ENCODE assay signal across 8 mouse cellular contexts in the genomic region with DNA sequence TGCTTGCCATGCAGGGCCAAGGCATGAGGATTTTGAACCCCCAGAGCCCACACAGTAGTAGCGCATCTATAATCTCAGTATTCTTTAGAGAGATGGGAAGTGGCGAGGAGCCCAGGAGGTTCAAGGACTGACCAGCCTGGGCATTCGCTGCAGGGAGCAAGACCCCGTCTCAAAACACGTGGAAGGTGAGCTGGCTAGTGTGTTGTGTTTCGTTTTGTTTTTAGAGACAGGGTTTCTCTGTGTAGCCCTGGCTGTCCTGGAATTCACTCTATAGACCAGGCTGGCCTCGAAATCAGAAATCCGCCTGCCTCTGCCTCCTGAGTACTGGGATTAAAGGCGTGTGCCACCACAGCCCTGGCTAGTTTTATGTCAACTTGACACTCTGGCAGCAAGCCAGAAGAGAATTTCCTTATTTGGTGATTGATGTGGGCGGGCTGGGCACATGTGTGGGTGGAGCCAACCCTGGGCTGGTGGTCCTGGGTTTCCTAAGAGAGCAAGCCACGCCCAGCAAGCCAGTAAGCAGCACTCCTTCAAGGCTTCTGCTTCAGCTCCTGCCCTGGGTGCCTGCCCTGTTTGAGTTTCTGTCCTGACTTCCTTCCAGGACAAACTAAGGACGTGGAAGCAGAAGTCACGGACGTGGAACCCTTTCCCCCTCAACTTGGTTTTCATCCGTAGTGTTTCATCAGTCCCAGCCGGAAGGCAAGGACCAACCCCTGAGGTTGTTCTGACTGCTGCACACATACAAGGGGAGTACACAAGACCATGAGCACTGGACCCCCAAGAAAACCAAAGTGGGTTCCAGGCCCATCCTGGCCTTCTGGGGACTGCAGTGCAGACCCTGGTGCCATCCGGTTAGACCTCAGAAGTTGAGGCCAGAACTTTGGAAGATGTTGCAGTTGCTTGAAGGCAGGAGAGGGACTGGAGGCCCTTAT.
A peak's percentile ranks its signal among the peaks of the same experiment; 100 is the strongest.
DNase-seq lines count a peak whose midpoint lies in the region; ATAC-seq lines count a peak whose summit lies in the region.

No protein-coding gene starts in this region.

- H3K4me1 ChIP-seq in neural tube, embryonic 11.5 days (ENCODE audit: control insufficient read depth, insufficient read depth, low read length), result peaks cover 47% of the 10 kb centered on the region
- H3K4me1 ChIP-seq in forebrain, embryonic 10.5 days, result peaks cover 94% of the 10 kb centered on the region
- H3K4me1 ChIP-seq in midbrain, embryonic 15.5 days, result peaks cover 60% of the 10 kb centered on the region

- no peaks in the 10 kb centered on the region for H3K27me3 ChIP-seq in neural tube, embryonic 11.5 days (ENCODE audit: control insufficient read depth, insufficient read depth, low read length)
- peaks cover 16% of the 10 kb centered on the region for H3K27me3 ChIP-seq in forebrain, embryonic 10.5 days (ENCODE audit: poor library complexity, severe bottlenecking)
- no peaks in the 10 kb centered on the region for H3K27me3 ChIP-seq in midbrain, embryonic 15.5 days (replicated peaks)

- DNase-seq in neural tube, embryonic 11.5 days (ENCODE audit: low spot score), result no peak
- no peak for DNase-seq in neural tube, embryonic 10.5 days (ENCODE audit: extremely low spot score, low spot score)
- no peak for DNase-seq in forebrain, embryonic 10.5 days (ENCODE audit: extremely low spot score, low spot score)
- DNase-seq in kidney, postnatal 10 days, result peak; percentile 57
- DNase-seq in thymus, postnatal 4 days, result peak; percentile 77
- DNase-seq in left cerebral cortex, adult 8-10 months (ENCODE audit: low spot score in 2 of 2), result no peak
- no peak for DNase-seq in urinary bladder, postnatal 10 days (ENCODE audit: low spot score)

- ATAC-seq in neural tube, embryonic 11.5 days (ENCODE audit: insufficient read depth, low FRiP score, low TSS enrichment), result no peak
- no peak for ATAC-seq in midbrain, embryonic 15.5 days (replicated peaks)

- no peaks in the 10 kb centered on the region for H3K36me3 ChIP-seq in neural tube, embryonic 11.5 days (ENCODE audit: control insufficient read depth, insufficient read depth, low read length)
- no peaks in the 10 kb centered on the region for H3K36me3 ChIP-seq in forebrain, embryonic 10.5 days (replicated peaks)
- no peaks in the 10 kb centered on the region for H3K36me3 ChIP-seq in midbrain, embryonic 15.5 days (replicated peaks)

- no peak overlapping the region; the same call in 1 of the 2 replicates for H3K9ac ChIP-seq in neural tube, embryonic 11.5 days (ENCODE audit: low read length)
- H3K9ac ChIP-seq in midbrain, embryonic 15.5 days, result no peak overlapping the region

- no peaks in the 10 kb centered on the region for H3K9me3 ChIP-seq in neural tube, embryonic 11.5 days (ENCODE audit: control insufficient read depth, low read length)
- H3K9me3 ChIP-seq in forebrain, embryonic 10.5 days, result no peaks in the 10 kb centered on the region
- H3K9me3 ChIP-seq in midbrain, embryonic 15.5 days, result no peaks in the 10 kb centered on the region

- H3K4me2 ChIP-seq in neural tube, embryonic 11.5 days (ENCODE audit: low read depth), result no peak overlapping the region
- no peak overlapping the region for H3K4me2 ChIP-seq in midbrain, embryonic 15.5 days

- peak overlapping the region; percentile 100 for H3K27ac ChIP-seq in neural tube, embryonic 11.5 days (ENCODE audit: low read depth, low read length)
- H3K27ac ChIP-seq in forebrain, embryonic 10.5 days, result peak overlapping the region; percentile 100
- peak overlapping the region; percentile 99 for H3K27ac ChIP-seq in midbrain, embryonic 15.5 days

- 87% methylated on average over 17 of the region's 17 CpGs for WGBS in neural tube, embryonic 11.5 days
- WGBS in forebrain, embryonic 10.5 days, result 89% methylated on average over 17 of the region's 17 CpGs
- 86% methylated on average over 17 of the region's 17 CpGs for WGBS in midbrain, embryonic 15.5 days

- no peak overlapping the region for H3K4me3 ChIP-seq in neural tube, embryonic 11.5 days (ENCODE audit: low read depth, low read length)
- no peak overlapping the region for H3K4me3 ChIP-seq in forebrain, embryonic 10.5 days
- H3K4me3 ChIP-seq in midbrain, embryonic 15.5 days, result no peak overlapping the region

Comparison
In these comparisons a context has a peak if more than half of its experiments do, and no peak if none do; other contexts are left out.
1. DNase-seq: peak in kidney, postnatal 10 days (single experiment) and thymus, postnatal 4 days (single experiment); none in neural tube, embryonic 11.5 days (single experiment), neural tube, embryonic 10.5 days (single experiment), forebrain, embryonic 10.5 days (single experiment), left cerebral cortex, adult 8-10 months (0 of 2) and urinary bladder, postnatal 10 days (single experiment).
2. Peak in every context shown above with its lines, with median percentiles within 50 percentile points of each other: H3K27ac ChIP-seq.